Mouse (Mus musculus) C2C12 (cell line): Measurements from ENCODE around the gene Rftn1.

Experiments used
- CTCF ChIP-seq: IDR thresholded peaks from one replicate; pipeline ENCODE4 v1.5.1; 2011; ENCODE audit not compliant: control insufficient read depth, insufficient read depth, insufficient read length
- MAX ChIP-seq: IDR thresholded peaks from one replicate; pipeline ENCODE4 v1.6.1; 2011; ENCODE audit warnings: mild to moderate bottlenecking, control low read depth
- MYOD1 ChIP-seq: IDR thresholded peaks from one replicate; pipeline ENCODE4 v1.6.1; 2011; ENCODE audit warnings: low read depth; ENCODE audit not compliant: control insufficient read depth, insufficient read length
- MYOG ChIP-seq: IDR thresholded peaks from one replicate; pipeline ENCODE4 v1.6.1; 2011; ENCODE audit not compliant: control insufficient read depth, insufficient read length; ENCODE audit errors: extremely low read depth
- USF1 ChIP-seq: IDR thresholded peaks from one replicate; pipeline ENCODE4 v1.6.1; 2011; ENCODE audit warnings: low read depth, mild to moderate bottlenecking, control low read depth, moderate library complexity

- TF ChIP-seq CTCF, result no peak
- TF ChIP-seq MAX, result no peak
- no peak for TF ChIP-seq MYOD1
- TF ChIP-seq USF1, result no peak
- TF ChIP-seq MYOG, result no peak
Measured at GRCm38 (mm10) chr17:50067774-50068680, 122.4 kb downstream of the Rftn1 start.
